Mouse (Mus musculus): Measurements from ENCODE around the gene Vash2. TPM values are rescaled to one million over a fixed set of nuclear protein-coding genes. Genes with fewer than 3 reads are reported as not detected.
"Not testable (repeated sequence)": the region's sequence is repeated elsewhere in the genome, so short reads cannot be mapped to it uniquely, and the experiment has no call there.

The Vash2 gene
- polyA plus RNA-seq, 1 experiment from 2014 or later: 46.2 TPM

- H3K4me3 ChIP-seq: no peak overlapping the region
- 78% methylated on average over 5 of the region's 5 CpGs for WGBS
- H3K27me3 ChIP-seq (replicated peaks): no peaks in the 10 kb centered on the region
- H3K9me3 ChIP-seq: no peaks in the 10 kb centered on the region
- H3K36me3 ChIP-seq: peaks cover 96% of the 10 kb centered on the region
- peaks cover 28% of the 10 kb centered on the region for H3K4me1 ChIP-seq
- ATAC-seq (ENCODE audit: extremely low read depth, insufficient number of reproducible peaks, low FRiP score, low TSS enrichment): no peak
- H3K9ac ChIP-seq: no peak overlapping the region
- H3K27ac ChIP-seq (replicated peaks): no peak overlapping the region
- H3K4me2 ChIP-seq: no peak overlapping the region
Observed at GRCm38 (mm10) chr1:190947986-190948385, 31.1 kb downstream of the Vash2 start.

GRCm38 (mm10) chr1:190944109-190944760 lies 34.9 kb downstream of the Vash2 start:
- no peaks in the 10 kb centered on the region for H3K4me1 ChIP-seq
- H3K4me3 ChIP-seq: no peak overlapping the region
- H3K27me3 ChIP-seq (replicated peaks): no peaks in the 10 kb centered on the region
- H3K4me2 ChIP-seq: no peak overlapping the region
- H3K36me3 ChIP-seq: peaks cover 97% of the 10 kb centered on the region
- 48% methylated on average over 6 of the region's 6 CpGs for WGBS
- no peak overlapping the region for H3K9ac ChIP-seq
- no peak for ATAC-seq (ENCODE audit: extremely low read depth, insufficient number of reproducible peaks, low FRiP score, low TSS enrichment)
- H3K9me3 ChIP-seq: no peaks in the 10 kb centered on the region
- no peak overlapping the region for H3K27ac ChIP-seq (replicated peaks)

- Histone ChIP-seq H3K4me3 (no peak overlapping the region), H3K27ac (replicated peaks) (no peak overlapping the region), H3K4me2 (no peak overlapping the region), H3K27me3 (replicated peaks) (no peaks in the 10 kb centered on the region), H3K36me3 (peaks cover 93% of the 10 kb centered on the region), H3K9ac (no peak overlapping the region), H3K9me3 (no peaks in the 10 kb centered on the region), H3K4me1 (no peaks in the 10 kb centered on the region)
- 86% methylated on average over 7 of the region's 7 CpGs for WGBS
- no peak for ATAC-seq (ENCODE audit: extremely low read depth, insufficient number of reproducible peaks, low FRiP score, low TSS enrichment)
Observed at GRCm38 (mm10) chr1:190939803-190940202, 39.3 kb downstream of the Vash2 start.

- Histone ChIP-seq H3K4me3 (no peak overlapping the region), H3K27ac (replicated peaks) (no peak overlapping the region), H3K9ac (peak overlapping the region; percentile 5; the same call in 1 of the 2 replicates), H3K4me1 (peaks cover 22% of the 10 kb centered on the region), H3K27me3 (replicated peaks) (no peaks in the 10 kb centered on the region), H3K4me2 (no peak overlapping the region), H3K36me3 (peaks cover 26% of the 10 kb centered on the region), H3K9me3 (no peaks in the 10 kb centered on the region)
- WGBS: 73% methylated on average over 6 of the region's 6 CpGs
- no peak for ATAC-seq (ENCODE audit: extremely low read depth, insufficient number of reproducible peaks, low FRiP score, low TSS enrichment)
Observed at GRCm38 (mm10) chr1:190930181-190930580, 48.9 kb downstream of the Vash2 start.

- no peak for ATAC-seq (ENCODE audit: extremely low read depth, insufficient number of reproducible peaks, low FRiP score, low TSS enrichment)
- 6% methylated on average over 24 of the region's 27 CpGs for WGBS
Observed at GRCm38 (mm10) chr1:190929010-190929695, 49.9 kb downstream of the Vash2 start.

GRCm38 (mm10) chr1:190928370-190929009 lies 50.6 kb downstream of the Vash2 start:
- Histone ChIP-seq H3K27ac (replicated peaks) (peak overlapping the region; percentile 97), H3K36me3 (peaks cover 10% of the 10 kb centered on the region), H3K27me3 (replicated peaks) (no peaks in the 10 kb centered on the region), H3K4me3 (peak overlapping the region; percentile 85), H3K9me3 (no peaks in the 10 kb centered on the region), H3K9ac (peak overlapping the region; percentile 94), H3K4me1 (peaks cover 22% of the 10 kb centered on the region), H3K4me2 (peak overlapping the region; percentile 89)
- peak; percentile 91 for ATAC-seq (ENCODE audit: extremely low read depth, insufficient number of reproducible peaks, low FRiP score, low TSS enrichment)
- WGBS: under 1% methylated on average over 35 of the region's 79 CpGs

More at GRCm38 (mm10) chr1:190929010-190929695, 49.9 kb downstream of the Vash2 start:
- peak overlapping the region; percentile 97 for H3K27ac ChIP-seq (replicated peaks)
- peak overlapping the region; percentile 94 for H3K9ac ChIP-seq
- peaks cover 22% of the 10 kb centered on the region for H3K4me1 ChIP-seq
- H3K27me3 ChIP-seq (replicated peaks): no peaks in the 10 kb centered on the region
- no peaks in the 10 kb centered on the region for H3K9me3 ChIP-seq
- H3K4me2 ChIP-seq: peak overlapping the region; percentile 89
- H3K4me3 ChIP-seq: peak overlapping the region; percentile 85
- peaks cover 16% of the 10 kb centered on the region for H3K36me3 ChIP-seq

- peak overlapping the region; percentile 94 for H3K9ac ChIP-seq
- peaks cover 6% of the 10 kb centered on the region for H3K36me3 ChIP-seq
- H3K4me1 ChIP-seq: peaks cover 22% of the 10 kb centered on the region
- 9% methylated on average over 16 of the region's 16 CpGs for WGBS
- H3K27me3 ChIP-seq (replicated peaks): no peaks in the 10 kb centered on the region
- H3K27ac ChIP-seq (replicated peaks): peak overlapping the region; percentile 97
- no peaks in the 10 kb centered on the region for H3K9me3 ChIP-seq
- ATAC-seq (ENCODE audit: extremely low read depth, insufficient number of reproducible peaks, low FRiP score, low TSS enrichment): no peak
- peak overlapping the region; percentile 89 for H3K4me2 ChIP-seq
- peak overlapping the region; percentile 85 for H3K4me3 ChIP-seq
Observed at GRCm38 (mm10) chr1:190927751-190928369, 51.2 kb downstream of the Vash2 start.

- Histone ChIP-seq H3K9me3 (no peaks in the 10 kb centered on the region), H3K27ac (replicated peaks) (no peak overlapping the region), H3K4me1 (peaks cover 22% of the 10 kb centered on the region), H3K9ac (no peak overlapping the region), H3K27me3 (replicated peaks) (no peaks in the 10 kb centered on the region), H3K36me3 (0 out of 2 replicates have a peak, but pooled peaks cover 4% of the 10 kb centered on the region), H3K4me3 (peak overlapping the region; percentile 85), H3K4me2 (peak overlapping the region; percentile 89)
- WGBS: 86% methylated on average over 3 of the region's 3 CpGs
- no peak for ATAC-seq (ENCODE audit: extremely low read depth, insufficient number of reproducible peaks, low FRiP score, low TSS enrichment)
Observed at GRCm38 (mm10) chr1:190927311-190927710, 51.8 kb downstream of the Vash2 start.

- H3K4me1 ChIP-seq: peaks cover 15% of the 10 kb centered on the region
- not testable (repeated sequence) for ATAC-seq (ENCODE audit: extremely low read depth, insufficient number of reproducible peaks, low FRiP score, low TSS enrichment); H3K9ac ChIP-seq; H3K4me3 ChIP-seq; H3K4me2 ChIP-seq; H3K9me3 ChIP-seq; H3K36me3 ChIP-seq; H3K27me3 ChIP-seq (replicated peaks); H3K27ac ChIP-seq (replicated peaks)
- 76% methylated on average over 3 of the region's 3 CpGs for WGBS
Observed at GRCm38 (mm10) chr1:190924812-190925211, 54.3 kb downstream of the Vash2 start, which contains the start of gene Angel2. Gene Angel2 (plus strand): TSS chr1:190925112.

GRCm38 (mm10) chr1:190919725-190920469 lies 59.2 kb downstream of the Vash2 start:
- Histone ChIP-seq H3K4me3 (no peak overlapping the region), H3K27ac (replicated peaks) (no peak overlapping the region), H3K27me3 (replicated peaks) (no peaks in the 10 kb centered on the region), H3K9me3 (no peaks in the 10 kb centered on the region), H3K36me3 (no peaks in the 10 kb centered on the region), H3K4me1 (peaks cover 4% of the 10 kb centered on the region; the same call in 1 of the 2 replicates), H3K9ac (no peak overlapping the region), H3K4me2 (no peak overlapping the region)
- ATAC-seq (ENCODE audit: extremely low read depth, insufficient number of reproducible peaks, low FRiP score, low TSS enrichment): no peak
- 73% methylated on average over 8 of the region's 8 CpGs for WGBS

Data from heart, embryonic 13.5 days (tissue).